Mouse (Mus musculus): ENCODE results near the gene Pnmt. TPM values are rescaled to one million over a fixed set of nuclear protein-coding genes. Genes with fewer than 3 reads are reported as not detected.

Gene Pnmt
- total and polyA plus RNA-seq, 3 experiments = not detected

Other genes starting within 250 kb of the Pnmt start
- gene Fbxl20, start 236.0 kb upstream of the Pnmt start, total RNA-seq (2012; rRNA removed) = 4.4 and 7.9 TPM in 2 replicates
- gene Fbxl20, start 236.0 kb upstream of the Pnmt start, total RNA-seq (2014; rRNA removed) = 4.8 and 6.4 TPM in 2 replicates
- gene Fbxl20, start 236.0 kb upstream of the Pnmt start, polyA plus RNA-seq (2012; ENCODE audit: insufficient read length, low read depth) = 7.4 and 9.0 TPM in 2 replicates
- 28.8 and 40.8 TPM in 2 replicates for gene Med1, start 193.2 kb upstream of the Pnmt start, total RNA-seq (2012; rRNA removed)
- gene Med1, start 193.2 kb upstream of the Pnmt start, total RNA-seq (2014; rRNA removed) = 51.4 and 52.0 TPM in 2 replicates
- 54.7 and 58.9 TPM in 2 replicates for gene Med1, start 193.2 kb upstream of the Pnmt start, polyA plus RNA-seq (2012; ENCODE audit: insufficient read length, low read depth)
- 29.6 and 38.2 TPM in 2 replicates for gene Cdk12, start 183.4 kb upstream of the Pnmt start, total RNA-seq (2012; rRNA removed)
- 26.1 and 27.8 TPM in 2 replicates for gene Cdk12, start 183.4 kb upstream of the Pnmt start, total RNA-seq (2014; rRNA removed)
- 39.1 and 44.1 TPM in 2 replicates for gene Cdk12, start 183.4 kb upstream of the Pnmt start, polyA plus RNA-seq (2012; ENCODE audit: insufficient read length, low read depth)
- gene Neurod2, start 56.8 kb upstream of the Pnmt start, total RNA-seq (2012; rRNA removed) = not detected in 2 replicates
- not detected in 2 replicates for gene Neurod2, start 56.8 kb upstream of the Pnmt start, total RNA-seq (2014; rRNA removed)
- gene Neurod2, start 56.8 kb upstream of the Pnmt start, polyA plus RNA-seq (2012; ENCODE audit: insufficient read length, low read depth) = not detected in 2 replicates
- gene Ppp1r1b, start 38.0 kb upstream of the Pnmt start, total RNA-seq (2012; rRNA removed) = 0.08 TPM in 1 of 2 replicates, not detected in the other
- gene Ppp1r1b, start 38.0 kb upstream of the Pnmt start, total RNA-seq (2014; rRNA removed) = not detected in 2 replicates
- not detected in 2 replicates for gene Ppp1r1b, start 38.0 kb upstream of the Pnmt start, polyA plus RNA-seq (2012; ENCODE audit: insufficient read length, low read depth)
- gene Stard3, start 28.1 kb upstream of the Pnmt start, total RNA-seq (2012; rRNA removed) = 39.6 and 44.4 TPM in 2 replicates
- gene Stard3, start 28.1 kb upstream of the Pnmt start, total RNA-seq (2014; rRNA removed) = 28.4 and 33.9 TPM in 2 replicates
- 28.9 and 31.7 TPM in 2 replicates for gene Stard3, start 28.1 kb upstream of the Pnmt start, polyA plus RNA-seq (2012; ENCODE audit: insufficient read length, low read depth)
- gene Tcap, start 2.6 kb upstream of the Pnmt start, total RNA-seq (2012; rRNA removed) = 0.50 TPM in 1 of 2 replicates, not detected in the other
- not detected in 2 replicates for gene Tcap, start 2.6 kb upstream of the Pnmt start, total RNA-seq (2014; rRNA removed)
- not detected in 2 replicates for gene Tcap, start 2.6 kb upstream of the Pnmt start, polyA plus RNA-seq (2012; ENCODE audit: insufficient read length, low read depth)
- 6.9 and 7.1 TPM in 2 replicates for gene Pgap3, start 14.0 kb downstream of the Pnmt start, total RNA-seq (2012; rRNA removed)
- 2.4 and 3.3 TPM in 2 replicates for gene Pgap3, start 14.0 kb downstream of the Pnmt start, total RNA-seq (2014; rRNA removed)
- gene Pgap3, start 14.0 kb downstream of the Pnmt start, polyA plus RNA-seq (2012; ENCODE audit: insufficient read length, low read depth) = 6.5 and 7.1 TPM in 2 replicates
- gene Erbb2, start 26.0 kb downstream of the Pnmt start, total RNA-seq (2012; rRNA removed) = 0.08 and 0.17 TPM in 2 replicates
- gene Erbb2, start 26.0 kb downstream of the Pnmt start, total RNA-seq (2014; rRNA removed) = not detected in 2 replicates
- 0.06 TPM in 1 of 2 replicates, not detected in the other for gene Erbb2, start 26.0 kb downstream of the Pnmt start, polyA plus RNA-seq (2012; ENCODE audit: insufficient read length, low read depth)
- gene Mien1, start 52.5 kb downstream of the Pnmt start, total RNA-seq (2012; rRNA removed) = 129 and 136 TPM in 2 replicates
- gene Mien1, start 52.5 kb downstream of the Pnmt start, total RNA-seq (2014; rRNA removed) = 80.3 and 84.7 TPM in 2 replicates
- gene Mien1, start 52.5 kb downstream of the Pnmt start, polyA plus RNA-seq (2012; ENCODE audit: insufficient read length, low read depth) = 94.6 and 109 TPM in 2 replicates
- gene Grb7, start 59.9 kb downstream of the Pnmt start, total RNA-seq (2012; rRNA removed) = 8.0 and 13.3 TPM in 2 replicates
- gene Grb7, start 59.9 kb downstream of the Pnmt start, total RNA-seq (2014; rRNA removed) = 3.0 and 4.5 TPM in 2 replicates
- 9.9 and 11.5 TPM in 2 replicates for gene Grb7, start 59.9 kb downstream of the Pnmt start, polyA plus RNA-seq (2012; ENCODE audit: insufficient read length, low read depth)
- gene Ikzf3, start 159.6 kb downstream of the Pnmt start, total RNA-seq (2012; rRNA removed) = 110 and 124 TPM in 2 replicates
- gene Ikzf3, start 159.6 kb downstream of the Pnmt start, total RNA-seq (2014; rRNA removed) = 118 and 130 TPM in 2 replicates
- 238 and 243 TPM in 2 replicates for gene Ikzf3, start 159.6 kb downstream of the Pnmt start, polyA plus RNA-seq (2012; ENCODE audit: insufficient read length, low read depth)
- 3.1 and 3.9 TPM in 2 replicates for gene Zpbp2, start 164.6 kb downstream of the Pnmt start, total RNA-seq (2012; rRNA removed)
- 3.2 and 5.0 TPM in 2 replicates for gene Zpbp2, start 164.6 kb downstream of the Pnmt start, total RNA-seq (2014; rRNA removed)
- gene Zpbp2, start 164.6 kb downstream of the Pnmt start, polyA plus RNA-seq (2012; ENCODE audit: insufficient read length, low read depth) = 3.0 and 3.7 TPM in 2 replicates
- gene Ormdl3, start 200.9 kb downstream of the Pnmt start, total RNA-seq (2012; rRNA removed) = 45.1 and 49.7 TPM in 2 replicates
- gene Ormdl3, start 200.9 kb downstream of the Pnmt start, total RNA-seq (2014; rRNA removed) = 30.6 and 32.9 TPM in 2 replicates
- gene Ormdl3, start 200.9 kb downstream of the Pnmt start, polyA plus RNA-seq (2012; ENCODE audit: insufficient read length, low read depth) = 32.5 and 34.9 TPM in 2 replicates
- not detected in 2 replicates for gene Lrrc3c, start 211.8 kb downstream of the Pnmt start, total RNA-seq (2012; rRNA removed)
- not detected in 2 replicates for gene Lrrc3c, start 211.8 kb downstream of the Pnmt start, total RNA-seq (2014; rRNA removed)
- gene Lrrc3c, start 211.8 kb downstream of the Pnmt start, polyA plus RNA-seq (2012; ENCODE audit: insufficient read length, low read depth) = not detected in 2 replicates
- gene Gm12355, start 239.2 kb downstream of the Pnmt start, total RNA-seq (2012; rRNA removed) = 1.8 and 2.0 TPM in 2 replicates
- gene Gm12355, start 239.2 kb downstream of the Pnmt start, total RNA-seq (2014; rRNA removed) = 24.2 and 26.0 TPM in 2 replicates
- gene Gm12355, start 239.2 kb downstream of the Pnmt start, polyA plus RNA-seq (2012; ENCODE audit: insufficient read length, low read depth) = 3.0 and 9.8 TPM in 2 replicates
- gene Gsdma3, start 239.9 kb downstream of the Pnmt start, total RNA-seq (2012; rRNA removed) = not detected in 2 replicates
- not detected in 2 replicates for gene Gsdma3, start 239.9 kb downstream of the Pnmt start, total RNA-seq (2014; rRNA removed)
- not detected in 2 replicates for gene Gsdma3, start 239.9 kb downstream of the Pnmt start, polyA plus RNA-seq (2012; ENCODE audit: insufficient read length, low read depth)

All from CH12.LX (cell line).